Mouse (Mus musculus): ENCODE data around the gene Tapbp. TPM values are rescaled to one million over a fixed set of nuclear protein-coding genes. Genes with fewer than 3 reads are reported as not detected.

Tapbp gene
- total RNA-seq, 2 experiments from 2014 or later: 47.6 to 51.0 TPM

DNA sequence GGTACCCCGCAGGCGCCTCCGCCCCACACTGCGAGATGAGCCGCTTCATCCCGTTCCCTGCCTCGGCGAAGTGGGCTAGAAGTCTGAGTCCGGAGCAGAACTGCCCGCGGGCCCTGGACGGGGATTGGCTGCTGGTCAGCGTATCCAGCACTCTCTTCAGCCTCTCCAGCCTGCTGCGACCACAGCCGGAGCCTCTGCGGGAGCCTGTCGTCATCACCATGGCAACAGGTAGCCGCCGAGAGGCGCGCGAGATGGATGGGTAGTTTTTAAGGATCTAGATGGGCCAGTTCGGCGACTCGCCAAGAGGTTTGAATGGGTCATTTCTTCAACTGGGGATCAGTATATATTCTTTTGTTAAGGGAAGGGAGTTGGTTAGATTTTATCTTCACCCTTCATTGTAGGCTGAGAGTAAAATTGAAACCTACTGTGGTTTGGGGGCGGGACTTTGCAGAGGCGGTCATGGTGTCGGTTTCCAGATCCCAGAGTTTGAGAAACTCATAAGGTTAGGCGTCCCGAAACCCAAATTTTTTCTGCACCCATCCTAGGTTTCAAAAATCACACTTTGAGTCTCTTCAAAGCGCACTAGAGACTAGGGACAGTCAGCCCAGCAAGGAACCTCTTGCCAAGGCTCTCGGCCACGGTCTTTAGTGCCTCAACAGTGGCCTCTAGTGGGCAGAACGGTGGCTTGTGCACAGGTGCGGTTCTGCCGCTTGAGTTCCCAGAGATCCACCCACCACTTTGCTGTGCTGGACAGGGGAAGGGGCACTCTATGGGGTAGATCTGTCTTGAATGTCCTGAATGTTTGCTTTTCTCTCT, 4.8 kb downstream of the Tapbp start:
- peak; percentile 42 for ATAC-seq (replicated peaks; ENCODE audit: poor library complexity)

DNA sequence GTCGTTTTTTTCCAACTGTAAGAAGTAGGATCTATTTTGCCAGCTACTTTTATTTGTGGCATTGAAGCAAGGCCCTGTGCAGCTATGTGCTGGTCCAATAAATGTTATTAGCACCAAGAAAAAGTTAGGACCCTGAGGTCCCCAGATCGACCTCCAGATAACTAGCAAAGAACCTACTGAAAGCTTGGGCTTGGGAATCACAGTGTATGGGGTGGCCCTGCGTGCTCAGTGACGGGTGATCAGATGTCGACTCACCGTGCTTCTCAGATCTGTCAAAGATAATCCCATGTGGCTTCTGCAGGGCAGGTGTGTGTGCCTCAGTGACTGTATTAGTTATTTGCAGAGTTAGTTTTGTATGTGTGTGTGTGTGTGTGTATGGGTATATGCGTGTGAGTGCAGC, 5.7 kb downstream of the Tapbp start:
- ATAC-seq (replicated peaks; ENCODE audit: poor library complexity): no peak

DNA sequence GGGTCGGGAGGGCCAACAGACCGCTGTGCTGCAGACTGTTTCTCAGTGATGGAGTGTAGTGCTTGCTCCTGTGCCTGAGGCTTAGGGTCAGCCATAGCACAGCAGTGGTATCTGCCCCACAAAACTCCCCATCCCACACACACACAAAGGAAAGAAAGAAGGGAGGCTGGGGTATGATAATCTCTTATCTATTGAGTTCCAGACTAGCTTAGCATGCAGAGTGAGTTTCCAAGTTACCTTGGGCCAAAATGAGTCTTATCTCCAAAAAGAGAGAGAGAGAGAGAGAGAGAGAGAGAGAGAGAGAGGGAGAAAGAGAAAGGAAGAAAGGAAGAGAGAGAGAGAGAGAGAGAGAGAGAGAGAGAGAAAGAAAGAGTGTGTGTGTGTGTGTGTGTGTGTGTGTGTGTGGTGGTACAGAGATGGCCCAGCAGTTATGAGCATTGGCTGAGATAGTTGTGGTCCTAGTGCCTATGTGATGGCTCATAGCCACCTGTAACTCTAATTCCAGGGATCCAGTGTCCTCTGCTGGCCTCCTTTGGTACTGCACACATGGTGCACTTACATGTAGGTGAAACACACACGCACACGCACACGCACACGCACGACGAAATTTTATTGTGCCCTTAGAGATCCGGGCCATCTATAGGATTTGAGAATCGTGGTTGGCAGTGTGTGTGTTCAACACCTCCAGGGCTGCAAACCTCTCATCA, 9.0 kb downstream of the Tapbp start:
- ATAC-seq (replicated peaks; ENCODE audit: poor library complexity): peak; percentile 29

DNA sequence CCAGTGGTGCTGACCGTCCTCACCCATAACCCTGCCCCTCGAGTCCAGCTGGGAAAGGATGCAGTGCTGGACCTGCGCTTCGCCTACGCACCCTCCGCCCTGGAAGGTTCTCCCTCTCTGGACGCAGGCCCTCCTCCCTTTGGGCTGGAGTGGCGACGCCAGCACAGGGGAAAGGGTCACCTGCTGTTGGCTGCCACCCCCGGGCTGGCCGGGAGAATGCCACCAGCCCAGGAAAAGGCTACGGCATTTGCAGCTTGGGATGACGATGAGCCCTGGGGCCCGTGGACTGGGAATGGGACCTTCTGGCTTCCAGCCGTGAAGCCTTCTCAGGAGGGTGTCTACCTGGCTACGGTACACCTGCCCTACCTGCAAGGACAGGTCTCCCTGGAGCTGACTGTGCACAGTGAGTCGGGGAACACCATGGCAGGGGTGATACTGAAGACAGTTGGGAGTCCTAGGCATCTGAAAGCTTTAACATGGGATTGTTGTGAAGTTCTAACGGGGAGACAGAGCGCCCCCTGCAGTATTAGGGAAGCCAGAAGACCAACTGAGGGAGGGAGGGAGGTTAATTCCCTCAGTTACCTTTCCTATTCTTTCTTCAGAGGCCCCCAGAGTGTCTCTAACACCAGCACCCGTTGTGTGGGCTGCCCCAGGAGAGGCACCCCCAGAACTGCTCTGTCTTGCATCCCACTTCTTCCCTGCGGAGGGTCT, 9.9 kb downstream of the Tapbp start:
- ATAC-seq (replicated peaks; ENCODE audit: poor library complexity): no peak

DNA sequence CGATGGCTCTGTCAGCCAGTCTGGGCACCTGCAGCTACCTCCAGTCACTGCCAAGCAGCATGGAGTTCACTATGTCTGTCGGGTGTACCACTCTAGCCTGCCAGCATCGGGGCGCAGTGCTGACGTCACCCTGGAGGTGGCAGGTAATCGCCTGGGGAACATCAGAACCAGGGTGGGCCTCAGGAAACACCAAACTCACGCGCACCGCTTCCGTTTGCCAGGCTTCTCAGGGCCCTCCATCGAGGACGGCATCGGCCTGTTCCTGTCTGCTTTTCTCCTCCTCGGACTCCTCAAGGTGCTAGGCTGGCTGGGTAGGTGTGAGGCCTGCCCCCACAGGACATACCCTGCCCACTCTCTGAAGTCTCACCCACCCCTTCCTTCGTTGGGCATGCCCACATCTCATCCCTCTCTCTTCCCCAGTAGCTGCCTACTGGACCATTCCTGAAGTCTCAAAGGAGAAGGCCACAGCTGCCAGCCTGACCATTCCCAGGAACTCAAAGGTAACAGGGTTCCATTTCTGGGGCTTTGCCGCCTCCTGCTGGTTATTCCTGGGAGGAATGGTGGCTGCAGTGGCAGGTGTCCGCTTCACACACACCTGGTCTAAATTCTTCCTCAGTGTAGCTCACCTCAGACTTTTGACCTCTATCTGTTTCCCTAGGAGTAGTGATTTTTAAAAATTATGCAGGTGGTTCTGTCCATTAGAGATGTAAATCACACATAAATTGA, 10.7 kb downstream of the Tapbp start:
- ATAC-seq (replicated peaks; ENCODE audit: poor library complexity): no peak

DNA sequence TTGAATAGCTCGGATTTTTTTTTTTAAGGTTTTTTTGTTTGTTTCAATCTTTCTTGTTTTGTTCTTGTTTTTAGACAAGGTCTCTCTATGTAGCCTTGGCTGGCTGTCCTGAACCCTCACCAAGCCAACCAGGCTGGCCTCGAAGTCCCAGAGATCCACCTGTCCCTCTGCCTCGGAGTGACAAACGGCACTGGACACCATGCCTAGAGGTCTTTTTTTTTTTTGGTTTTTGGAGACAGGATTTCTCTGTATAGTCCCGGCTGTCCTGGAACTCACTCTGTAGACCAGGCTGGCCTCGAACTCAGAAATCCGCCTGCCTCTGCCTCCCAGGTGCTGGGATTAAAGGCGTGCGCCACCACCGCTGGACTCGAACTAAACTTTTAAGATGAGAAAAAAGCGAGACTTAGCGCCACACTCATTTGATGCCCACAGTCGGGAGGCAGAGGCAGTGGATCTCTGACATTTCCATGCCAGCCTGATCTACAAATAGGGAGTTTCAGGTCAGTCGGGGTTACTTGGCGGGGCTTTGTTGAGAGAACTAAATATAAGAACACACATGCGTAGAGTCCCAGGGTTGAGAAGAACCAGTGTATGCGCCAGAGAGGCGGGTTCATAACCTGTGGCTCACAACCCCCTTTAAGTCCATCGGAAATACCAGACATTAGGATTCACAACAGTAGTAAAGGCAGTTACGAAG, 12.7 kb downstream of the Tapbp start:
- ATAC-seq (replicated peaks; ENCODE audit: poor library complexity): no peak

DNA sequence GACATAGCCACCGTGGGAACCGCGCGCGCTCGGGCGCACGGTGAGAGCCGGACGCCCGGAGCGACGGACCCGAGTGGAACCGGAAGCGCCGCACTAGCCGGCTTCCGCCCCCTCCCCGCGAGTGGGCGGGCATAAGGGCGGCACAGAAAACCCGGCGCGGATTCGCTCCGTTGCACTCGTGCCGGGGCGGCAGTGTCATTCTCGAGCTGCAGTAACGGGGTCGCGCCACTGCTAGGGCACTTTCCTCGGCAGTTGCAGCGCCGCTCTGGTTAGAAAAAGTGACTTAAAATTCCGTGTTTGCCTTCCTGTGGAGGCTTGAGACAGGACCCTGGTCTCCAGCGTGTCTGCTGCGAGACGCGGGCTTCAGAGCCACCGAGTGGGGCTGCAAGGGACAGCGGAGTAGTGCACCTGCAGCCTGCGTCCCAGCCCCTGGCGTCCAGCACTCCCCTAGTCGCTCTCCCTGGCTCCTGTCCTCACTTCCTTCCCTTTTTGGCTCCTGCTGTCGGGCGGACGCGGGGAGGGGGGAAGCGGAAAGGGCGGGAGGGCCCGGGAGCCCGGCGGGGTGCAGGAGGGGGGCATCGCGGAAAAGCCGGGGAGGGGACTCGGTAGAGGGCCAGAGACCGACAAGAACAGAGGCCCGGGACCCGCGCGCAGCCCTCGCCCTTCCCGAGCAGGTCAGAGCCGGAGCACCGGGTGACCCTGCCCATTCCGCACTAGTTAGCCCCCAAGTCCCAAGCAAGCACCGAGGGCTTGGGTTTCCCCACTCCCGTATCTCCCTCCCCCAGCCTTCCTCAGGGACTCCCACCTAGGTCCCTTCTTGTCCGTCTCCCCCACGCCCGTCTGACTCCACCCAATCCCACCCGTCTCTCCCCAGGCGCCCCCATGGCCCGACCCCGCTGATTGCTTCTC, 13.9 kb downstream of the Tapbp start, which contains the start of gene Rgl2:
Rgl2 (plus strand) TSS at position 173 of the 909 bp plus-strand sequence.
- peak; percentile 74 for ATAC-seq (replicated peaks; ENCODE audit: poor library complexity)

DNA sequence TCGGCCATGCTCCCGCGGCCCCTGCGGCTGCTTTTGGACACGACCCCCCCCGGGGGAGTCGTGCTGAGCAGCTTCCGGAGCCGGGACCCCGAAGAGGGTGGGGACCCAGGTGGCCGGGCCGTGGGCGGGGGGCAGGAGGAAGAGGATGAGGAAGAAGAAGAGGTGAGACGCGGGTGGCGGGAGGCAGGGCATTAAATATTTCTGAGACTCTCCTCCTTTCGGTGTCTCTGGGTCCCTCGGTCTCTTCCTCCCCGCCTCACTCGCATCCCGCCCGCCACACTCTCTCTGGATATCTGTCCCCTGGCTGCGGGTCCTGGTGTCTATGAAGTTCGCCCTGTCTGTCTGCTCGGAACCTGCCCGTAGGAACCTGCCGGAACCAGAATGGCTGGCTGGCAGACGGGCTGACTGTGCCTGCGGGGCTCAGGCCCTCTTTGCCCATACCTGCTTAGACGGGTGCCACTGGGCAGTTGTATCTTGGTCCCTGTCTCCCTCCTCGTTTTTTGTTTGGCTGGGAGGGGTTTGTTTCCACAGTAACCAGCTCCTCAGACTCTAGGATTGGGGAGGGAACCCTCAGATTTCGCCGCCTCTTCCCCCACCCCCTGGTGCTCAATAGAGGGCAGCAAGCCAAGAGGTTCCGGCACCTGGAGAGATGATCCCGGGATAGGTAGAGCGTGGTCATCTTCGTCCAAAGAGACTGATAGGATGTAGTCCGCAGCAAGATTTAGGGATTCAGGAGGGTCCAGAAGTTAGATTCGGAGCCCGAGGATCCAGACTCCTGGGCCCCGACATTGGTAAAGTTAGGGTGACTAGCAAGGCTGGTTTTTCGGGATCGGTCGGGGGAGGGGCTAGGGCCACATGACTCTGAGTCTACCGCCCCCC, 14.8 kb downstream of the Tapbp start:
- peak; percentile 27 for ATAC-seq (replicated peaks; ENCODE audit: poor library complexity)

DNA sequence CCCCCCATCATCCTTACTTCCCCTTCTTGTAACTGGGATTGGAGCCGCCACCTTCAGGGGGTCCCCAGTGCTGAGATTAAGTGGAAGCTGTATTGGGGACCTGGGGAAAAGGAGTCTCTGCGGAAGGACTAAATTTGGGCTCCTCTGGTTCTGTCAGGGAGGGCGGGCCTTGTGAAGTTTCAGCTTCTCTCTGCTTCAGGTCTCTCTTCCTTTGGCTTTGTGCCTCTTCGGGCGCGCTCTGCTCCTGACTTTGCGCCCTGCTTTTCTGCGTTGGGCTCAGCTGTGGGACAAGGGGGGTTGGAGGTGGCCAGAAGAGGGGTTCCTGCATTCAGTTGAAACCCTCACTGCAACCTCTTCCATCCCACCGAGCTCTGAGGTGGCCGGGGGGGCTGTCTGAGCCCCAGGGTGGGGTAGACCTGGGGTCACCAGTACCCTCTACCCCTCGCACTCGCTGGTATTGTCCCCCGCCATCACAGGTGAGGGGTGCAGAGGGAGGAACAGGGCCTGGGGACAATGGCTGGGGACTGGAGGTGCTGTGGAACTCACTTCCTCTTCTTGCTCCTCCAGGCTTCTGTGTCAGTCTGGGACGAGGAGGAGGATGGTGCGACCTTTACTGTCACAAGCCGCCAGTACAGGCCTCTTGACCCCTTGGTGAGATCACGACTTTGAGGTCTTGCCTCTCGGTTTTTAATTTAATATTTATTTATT, 15.6 kb downstream of the Tapbp start:
- ATAC-seq (replicated peaks; ENCODE audit: poor library complexity): no peak

DNA sequence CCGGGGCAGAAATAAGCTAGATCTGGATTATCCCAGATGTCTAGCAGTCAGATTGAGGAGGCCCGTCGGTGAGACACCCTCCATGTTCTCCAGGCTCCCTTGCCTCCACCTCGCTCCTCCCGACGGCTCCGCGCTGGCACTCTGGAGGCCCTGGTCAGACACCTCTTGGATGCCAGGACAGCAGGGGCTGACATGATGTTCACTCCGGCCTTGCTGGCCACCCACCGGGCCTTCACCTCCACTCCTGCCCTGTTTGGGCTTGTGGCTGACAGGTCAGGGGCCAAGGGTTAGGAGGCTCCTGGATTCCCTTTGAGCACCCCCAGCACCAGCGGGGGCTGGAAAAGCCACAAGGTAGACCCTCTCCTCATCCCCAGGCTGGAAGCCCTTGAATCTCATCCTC, 16.2 kb downstream of the Tapbp start:
- ATAC-seq (replicated peaks; ENCODE audit: poor library complexity): no peak

DNA sequence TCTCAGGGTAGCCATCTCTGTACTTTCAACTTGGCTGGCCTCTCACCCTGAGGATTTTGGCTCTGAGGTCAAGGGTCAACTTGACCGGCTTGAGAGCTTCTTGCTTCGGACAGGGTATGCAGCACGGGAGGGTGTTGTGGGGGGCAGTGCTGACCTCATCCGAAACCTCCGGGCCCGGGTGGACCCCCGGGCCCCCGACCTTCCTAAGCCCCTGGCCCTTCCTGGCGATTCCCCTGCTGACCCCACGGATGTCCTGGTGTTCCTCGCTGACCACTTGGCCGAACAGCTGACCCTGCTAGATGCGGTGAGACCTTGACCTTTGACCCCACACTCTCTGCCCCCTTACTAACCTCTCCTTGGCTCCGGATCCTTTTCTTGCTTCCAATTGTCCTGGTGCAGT, 16.7 kb downstream of the Tapbp start:
- ATAC-seq (replicated peaks; ENCODE audit: poor library complexity): no peak

DNA sequence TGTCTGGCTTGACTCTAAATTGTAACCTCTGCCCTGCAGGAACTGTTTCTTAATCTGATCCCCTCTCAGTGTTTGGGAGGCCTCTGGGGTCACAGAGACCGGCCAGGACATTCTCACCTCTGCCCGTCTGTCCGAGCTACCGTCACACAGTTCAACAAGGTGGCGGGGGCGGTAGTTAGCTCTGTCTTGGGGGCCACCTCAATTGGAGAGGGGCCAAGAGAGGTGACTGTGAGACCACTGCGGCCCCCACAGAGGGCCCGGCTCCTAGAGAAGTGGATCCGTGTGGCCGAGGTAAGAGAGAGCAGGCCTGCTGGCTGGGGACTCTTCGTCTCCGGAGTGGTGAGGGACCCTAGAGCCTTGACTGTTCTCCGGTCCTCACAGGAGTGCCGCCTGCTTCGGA, 17.3 kb downstream of the Tapbp start:
- no peak for ATAC-seq (replicated peaks; ENCODE audit: poor library complexity)

DNA sequence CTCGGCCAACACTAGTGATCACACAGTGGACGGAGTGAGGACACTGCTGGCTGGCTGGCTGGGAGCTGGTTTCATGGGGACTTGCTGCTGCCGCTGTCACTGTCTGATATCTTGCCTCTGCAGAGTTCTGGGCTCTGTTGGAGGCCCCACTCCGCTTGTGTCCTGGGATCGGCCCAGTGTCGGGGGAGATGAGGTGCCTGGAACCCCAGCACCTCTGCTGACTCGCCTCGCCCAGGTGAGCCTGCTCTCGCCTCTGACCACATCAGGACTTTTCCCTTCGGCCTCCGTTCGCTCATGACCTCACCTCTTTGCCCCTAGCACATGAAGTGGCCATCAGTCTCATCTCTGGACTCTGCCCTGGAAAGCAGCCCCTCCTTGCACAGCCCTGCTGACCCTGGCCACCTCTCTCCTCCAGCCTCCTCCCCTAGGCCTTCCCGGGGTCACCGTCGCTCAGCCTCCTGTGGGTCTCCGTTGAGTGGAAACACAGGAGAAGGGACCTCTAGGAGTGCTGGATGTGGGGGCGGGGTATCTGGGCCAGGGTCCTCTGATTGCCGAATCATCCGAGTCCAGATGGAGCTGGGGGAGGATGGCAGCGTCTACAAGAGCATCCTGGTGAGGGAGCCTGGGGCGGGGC, 19.8 kb downstream of the Tapbp start:
- no peak for ATAC-seq (replicated peaks; ENCODE audit: poor library complexity)

DNA sequence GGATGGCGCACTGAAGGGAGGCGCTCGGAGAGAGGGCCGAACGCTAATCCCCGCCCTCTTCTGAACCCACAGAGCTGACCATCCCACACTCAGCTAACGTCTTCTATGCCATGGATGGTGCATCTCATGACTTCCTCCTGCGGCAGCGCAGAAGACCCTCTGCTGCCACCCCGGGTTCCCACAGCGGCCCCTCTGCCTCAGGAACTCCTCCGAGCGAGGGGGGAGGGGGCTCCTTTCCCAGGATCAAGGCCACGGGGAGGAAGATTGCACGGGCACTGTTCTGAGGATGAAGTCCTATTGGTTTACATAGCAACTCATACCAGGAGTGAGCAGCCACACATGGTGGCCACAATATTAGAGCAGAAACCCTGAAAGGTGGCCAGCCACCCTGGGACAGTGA, 21.3 kb downstream of the Tapbp start:
- ATAC-seq (replicated peaks; ENCODE audit: poor library complexity): no peak

DNA sequence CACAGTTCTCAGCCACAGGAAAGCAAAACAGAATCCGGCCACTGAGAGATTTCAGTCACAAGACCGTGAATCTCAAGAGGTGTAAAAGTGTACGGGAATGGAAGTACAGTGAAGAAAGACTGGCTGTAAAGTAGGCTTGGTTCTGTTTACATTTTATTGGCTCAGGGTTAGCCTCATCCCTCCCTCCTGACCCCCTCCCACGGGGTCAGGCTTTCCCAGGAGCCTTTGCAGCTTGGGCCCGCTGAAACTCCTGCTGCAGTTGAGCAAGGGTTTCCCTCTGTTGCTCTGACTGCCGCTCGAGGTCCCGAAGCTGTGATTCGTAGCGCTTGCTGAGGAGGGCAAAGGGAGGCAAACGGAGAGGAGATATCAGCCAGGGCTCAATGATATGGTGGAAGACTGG, 23.1 kb downstream of the Tapbp start:
- no peak for ATAC-seq (replicated peaks; ENCODE audit: poor library complexity)

DNA sequence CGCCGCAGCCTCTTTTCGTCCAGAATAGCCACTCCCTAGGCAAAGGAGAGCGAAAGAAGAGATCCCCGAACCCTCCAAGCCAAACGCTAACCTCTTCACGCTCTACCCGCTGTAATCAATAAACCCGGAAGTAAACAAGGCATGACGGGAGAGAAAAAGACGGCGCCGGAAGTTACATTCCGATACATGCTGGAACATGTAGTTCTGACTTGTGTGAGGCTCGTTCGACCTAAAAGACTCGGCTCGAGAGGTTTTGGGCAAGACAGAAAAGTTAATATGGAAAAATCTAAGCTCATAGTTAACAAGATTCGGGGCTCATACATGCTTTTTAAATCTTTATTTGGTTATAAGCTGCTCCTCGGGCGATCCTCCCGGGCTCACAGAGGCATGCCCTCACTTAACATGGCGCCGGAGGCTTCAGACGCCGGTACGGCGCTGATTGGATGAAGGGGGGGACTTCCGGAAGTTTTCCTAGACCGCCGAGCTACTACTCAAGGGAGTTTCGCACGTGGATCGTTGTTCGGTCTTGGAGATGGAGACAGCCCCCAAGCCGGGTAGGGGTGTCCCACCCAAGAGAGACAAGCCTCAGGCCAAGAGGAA, 24.6 kb downstream of the Tapbp start, which contains the start of the genes Pfdn6 and Wdr46:
Pfdn6 (minus strand) TSS at position 138 of the 600 bp plus-strand sequence.
Wdr46 (plus strand) TSS at position 455 of the 600 bp plus-strand sequence.
- ATAC-seq (replicated peaks; ENCODE audit: poor library complexity): peak; percentile 94

DNA sequence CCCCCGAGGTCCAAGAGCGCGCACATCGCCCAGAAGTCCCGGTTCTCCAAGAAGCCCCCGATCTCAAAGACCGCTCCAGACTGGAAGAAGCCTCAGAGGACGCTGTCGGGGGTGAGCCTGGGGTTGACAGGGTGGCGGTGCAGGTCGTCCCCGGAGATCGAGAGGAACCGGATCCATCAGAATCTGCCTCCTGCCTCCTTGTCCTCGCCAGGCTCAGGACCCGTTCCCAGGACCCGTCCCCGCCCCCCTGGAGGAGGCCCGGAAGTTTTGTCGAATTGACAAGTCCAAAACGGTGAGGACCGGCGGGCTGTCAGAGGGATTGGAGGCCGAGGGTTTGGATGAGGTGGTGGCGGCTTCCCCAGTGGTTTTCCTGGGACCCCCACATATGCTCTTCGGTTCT, 25.3 kb downstream of the Tapbp start:
- ATAC-seq (replicated peaks; ENCODE audit: poor library complexity): no peak
